Mouse (Mus musculus) right cerebral cortex, postnatal 36 days (tissue): ENCODE measurements around the gene Olfml2a.
A peak's percentile ranks its signal among the peaks of the same experiment; 100 is the strongest.

Experiments used
- DNase-seq, 2 experiments: peaks; one replicate each; pipeline ENCODE4 v3.0.0; 2022; ENCODE audit warnings: low spot score in 2 of 2, mixed read lengths in 1 of 2

Gene Olfml2a

DNA sequence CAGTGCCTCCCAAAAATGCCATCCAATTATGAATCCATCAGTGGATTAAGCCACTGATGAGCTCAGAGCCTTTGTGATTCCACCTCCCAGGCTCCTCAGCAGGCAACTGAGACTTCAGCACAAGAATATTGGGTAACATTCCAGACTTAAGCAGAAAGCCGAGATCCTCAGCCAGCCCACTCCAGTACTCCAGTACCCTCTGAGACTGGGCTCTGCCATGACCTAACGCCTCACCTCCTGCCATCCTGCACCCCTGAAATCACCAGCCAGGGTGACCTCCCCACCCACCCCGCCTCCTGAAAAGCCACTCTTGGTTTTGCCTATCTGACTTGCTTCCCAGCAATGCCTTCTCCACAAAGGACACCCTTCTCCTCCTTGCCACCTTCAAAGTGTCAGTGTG is 5.6 kb downstream of the Olfml2a start:
- DNase-seq = no peak

DNA sequence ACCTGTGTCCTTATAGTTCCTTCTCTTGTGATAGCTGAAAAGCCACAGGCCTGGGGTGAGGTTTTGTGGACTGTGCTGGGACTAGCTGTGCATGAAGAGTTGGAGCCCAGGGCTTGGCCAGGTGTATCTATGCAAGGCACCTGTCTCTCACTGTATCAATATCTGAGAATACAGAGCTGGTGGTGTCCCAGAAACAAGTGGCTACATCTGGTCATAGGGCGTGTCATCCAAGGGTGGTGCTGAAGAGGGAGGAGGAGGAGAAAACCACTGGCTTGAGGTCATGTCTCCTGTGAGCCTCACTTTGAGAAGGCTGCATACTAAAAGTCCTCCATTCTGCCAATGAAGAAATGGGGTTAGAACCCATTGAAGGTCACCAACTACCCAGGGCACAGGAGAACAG is 6.2 kb downstream of the Olfml2a start:
- no peak for DNase-seq

DNA sequence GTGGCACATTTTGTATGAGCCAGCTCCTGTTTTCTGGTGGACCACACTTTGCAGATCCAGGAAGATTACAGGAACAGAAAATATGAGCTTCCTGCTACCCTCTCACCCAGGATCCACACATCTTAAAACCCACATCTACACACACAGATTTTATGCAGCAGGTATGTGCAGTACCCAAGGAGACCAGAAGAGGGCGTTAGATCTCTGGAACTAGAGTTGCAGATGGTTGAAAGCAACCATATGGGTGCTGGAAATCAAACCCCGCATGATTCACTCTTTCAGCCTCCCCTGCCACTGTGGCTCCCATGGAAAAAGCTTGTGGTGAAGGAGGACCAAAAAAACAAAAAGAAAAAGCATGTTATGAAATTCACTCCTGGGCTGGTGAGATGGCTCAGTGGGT is 7.3 kb downstream of the Olfml2a start:
- DNase-seq = no peak

DNA sequence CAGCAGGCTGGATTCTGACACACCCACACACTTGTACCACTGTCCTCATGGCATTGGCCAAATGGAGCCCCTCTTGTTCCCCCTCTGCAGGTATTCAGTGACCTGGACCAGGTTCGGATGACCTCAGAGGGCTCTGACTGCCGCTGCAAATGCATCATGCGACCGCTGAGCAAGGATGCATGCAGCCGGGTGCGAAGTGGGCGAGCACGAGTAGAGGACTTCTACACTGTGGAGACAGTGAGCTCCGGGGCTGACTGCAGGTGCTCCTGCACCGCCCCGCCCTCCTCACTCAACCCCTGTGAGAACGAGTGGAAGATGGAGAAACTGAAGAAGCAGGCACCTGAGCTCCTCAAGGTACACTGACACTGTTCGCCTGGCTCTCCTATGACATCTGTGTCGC is 9.6 kb downstream of the Olfml2a start:
- no peak for DNase-seq

DNA sequence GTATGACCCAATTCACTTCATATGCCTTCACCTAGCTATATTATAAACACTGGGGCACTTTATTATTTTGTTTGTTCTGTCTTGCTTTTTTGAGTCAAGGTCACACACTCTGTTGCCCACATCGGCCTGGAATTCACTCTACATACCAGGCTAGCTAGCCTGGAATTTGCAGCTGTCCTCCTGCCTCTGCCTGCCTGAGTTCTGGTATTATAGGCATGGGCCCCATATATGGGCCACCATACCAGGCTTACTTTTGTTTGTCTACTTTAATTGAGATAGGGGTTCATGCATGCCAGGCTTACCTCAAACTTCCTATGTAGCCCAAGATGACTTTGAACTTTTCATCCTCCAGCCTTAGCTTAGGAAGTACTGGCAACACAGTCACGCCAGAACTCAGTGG is 10.1 kb downstream of the Olfml2a start:
- no peak for DNase-seq

DNA sequence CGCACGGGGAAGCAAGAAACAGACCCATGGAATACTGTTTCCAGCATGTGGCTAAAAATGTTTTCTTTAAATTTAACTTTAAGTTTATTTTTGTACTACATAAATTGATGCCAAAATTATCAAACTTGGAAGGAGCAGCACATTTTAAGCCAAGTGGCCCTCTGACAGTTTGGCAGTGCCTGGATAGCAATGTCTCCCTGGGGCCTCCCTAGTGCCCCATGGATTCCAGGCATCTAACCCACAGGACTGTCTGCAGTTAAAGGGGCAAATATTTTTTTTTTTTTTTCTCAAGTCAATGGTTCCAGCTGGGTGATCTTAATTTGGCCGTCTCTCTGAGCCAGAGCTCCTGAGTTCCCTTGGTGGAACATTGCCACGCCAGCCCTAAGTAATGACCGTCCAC is 11.4 kb downstream of the Olfml2a start:
- no peak for DNase-seq

DNA sequence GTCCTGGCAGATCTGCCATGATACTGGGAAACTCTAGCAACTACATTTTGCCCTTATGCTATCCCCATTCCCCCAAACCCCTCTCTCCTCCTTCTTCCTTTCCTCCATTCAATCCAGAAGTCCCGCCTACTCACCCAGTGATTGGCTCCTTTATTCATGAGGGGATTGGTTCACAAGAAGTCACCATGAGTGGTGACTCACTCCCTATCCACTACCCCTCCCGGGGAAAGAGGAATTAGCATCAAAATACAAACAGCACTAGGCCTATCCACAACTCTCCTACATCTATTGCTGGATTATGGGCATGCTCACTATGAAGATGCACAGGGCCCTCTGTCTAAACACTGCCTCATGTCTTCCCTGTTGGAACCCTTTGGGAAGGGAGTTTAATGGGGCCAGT is 12.2 kb downstream of the Olfml2a start:
- DNase-seq = no peak

DNA sequence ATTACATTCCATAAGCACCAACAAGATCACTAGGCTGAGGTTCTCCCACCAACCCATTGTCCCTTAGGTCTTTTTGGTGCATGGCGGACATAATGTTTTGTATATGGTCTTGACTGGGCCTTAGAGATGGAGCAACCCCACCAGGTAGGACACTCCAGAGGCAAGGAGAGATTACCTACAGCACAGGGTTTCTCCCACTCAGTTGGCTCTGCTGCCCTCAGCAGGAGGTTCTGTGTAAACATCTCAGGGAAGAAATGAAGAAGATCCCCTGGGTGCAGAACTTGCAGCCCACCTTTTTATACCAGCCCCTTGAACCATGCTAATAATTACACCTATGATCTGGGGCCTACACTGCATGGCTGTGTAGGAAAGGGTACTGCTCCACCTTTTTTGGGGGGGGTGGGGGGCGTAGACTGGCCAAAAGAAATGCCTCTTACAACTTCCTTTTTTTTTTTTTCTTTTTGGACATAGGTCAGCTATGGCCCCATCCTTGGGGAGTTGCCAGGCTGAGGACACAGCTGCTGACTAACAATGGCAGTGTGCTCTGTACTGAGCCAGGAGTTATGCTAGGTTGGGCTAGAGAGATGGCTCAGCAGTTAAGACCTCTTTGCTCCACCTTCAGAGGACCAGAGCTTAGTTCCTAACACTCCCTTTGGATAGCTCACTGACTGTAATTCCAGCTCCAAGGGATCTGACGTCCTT is 12.8 kb downstream of the Olfml2a start:
- no peak for DNase-seq

DNA sequence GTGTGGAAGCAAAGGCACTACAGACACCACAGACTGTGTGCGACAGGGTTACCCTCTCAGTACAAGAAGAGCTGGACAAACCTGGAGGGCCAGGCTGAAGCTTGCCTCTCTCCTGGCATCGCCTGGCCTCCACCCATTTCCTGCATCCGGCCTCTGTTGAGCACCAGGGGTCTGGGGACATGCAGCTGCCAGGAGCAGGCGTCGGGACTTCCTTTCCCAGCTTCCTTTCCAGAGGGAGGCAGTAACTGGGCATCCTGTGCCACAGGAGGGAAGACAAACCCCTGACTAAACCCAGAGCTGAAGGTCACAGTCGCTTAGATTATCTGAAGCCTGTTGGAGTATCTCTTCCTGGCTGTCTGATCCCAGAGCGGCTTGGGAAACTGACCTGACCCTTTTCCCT is 15.8 kb downstream of the Olfml2a start:
- DNase-seq = no peak

DNA sequence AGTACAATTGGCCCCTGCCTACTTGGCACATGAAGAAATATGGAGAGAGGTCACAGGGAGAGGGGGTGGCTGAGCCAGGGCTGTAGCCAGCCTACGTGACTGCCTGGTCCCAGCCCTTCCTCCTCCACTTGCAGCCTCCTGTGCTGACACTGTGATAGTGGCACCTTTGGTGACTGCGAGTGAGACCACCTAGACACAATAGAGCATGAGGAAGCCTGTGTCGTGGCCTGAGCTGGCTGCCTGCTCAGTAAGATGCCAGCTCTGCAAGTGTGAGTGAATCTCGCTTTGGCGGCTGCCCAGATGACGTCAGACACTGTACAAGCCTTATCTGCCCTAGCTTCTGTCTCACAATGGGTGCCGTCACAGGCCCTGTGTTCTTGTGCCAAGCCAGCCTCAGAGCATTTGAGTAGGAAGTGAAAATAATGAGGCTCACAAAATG is 18.5 kb downstream of the Olfml2a start:
- peak; percentile 78 for DNase-seq

DNA sequence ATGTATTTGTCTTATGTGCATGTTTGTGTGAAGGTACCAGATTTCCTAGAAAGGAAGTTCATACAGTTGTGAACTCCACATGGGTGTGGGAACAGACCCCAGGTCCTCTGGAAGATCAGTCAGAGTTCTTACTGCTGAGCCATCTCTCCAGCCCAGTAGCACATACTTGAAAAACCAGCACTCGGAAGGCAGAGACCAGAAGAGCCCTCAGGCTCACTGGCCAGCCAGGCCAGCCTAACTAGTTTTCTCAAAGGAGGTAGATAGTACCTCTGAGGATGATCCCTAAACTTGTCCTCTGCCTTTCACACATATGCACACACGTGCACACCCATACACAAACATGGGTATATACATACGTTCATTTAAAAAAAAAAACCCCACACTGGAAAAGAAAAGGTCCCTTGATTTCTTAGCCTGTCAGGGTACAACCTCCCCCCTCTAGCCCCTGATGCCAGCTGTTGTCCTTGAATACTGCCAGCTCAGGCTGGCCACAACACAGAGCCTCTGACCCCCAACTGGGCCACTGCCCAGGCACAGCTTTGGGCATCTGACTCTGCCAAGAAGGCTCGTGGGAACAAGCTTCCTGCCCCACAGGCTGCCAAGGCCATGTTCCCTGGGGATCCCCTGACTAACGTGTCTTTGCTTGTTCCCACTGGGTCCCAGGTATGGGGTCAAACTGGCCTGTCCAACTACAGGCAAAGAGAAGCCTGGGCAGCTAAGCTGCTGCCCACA is 21.5 kb downstream of the Olfml2a start:
- DNase-seq = peak; percentile 46 to 50

DNA sequence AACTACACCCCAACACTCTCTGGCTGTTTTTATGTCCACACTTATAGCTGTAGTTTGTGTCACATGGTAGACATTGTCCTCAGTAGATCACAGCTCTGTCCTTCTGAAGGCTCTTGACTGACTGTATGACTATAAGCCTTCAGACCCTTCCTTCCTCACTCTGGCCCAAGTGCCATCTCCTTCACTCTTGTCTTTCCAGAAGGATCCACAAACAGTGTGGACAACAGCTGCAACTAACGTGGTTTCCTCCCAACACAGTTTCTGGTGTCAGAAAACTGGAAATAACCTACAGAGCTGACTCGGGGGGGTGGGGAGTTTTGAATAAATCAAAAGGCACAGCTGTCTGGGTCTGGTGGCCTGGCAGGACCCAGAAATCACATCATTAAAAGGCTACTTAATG is 24.3 kb downstream of the Olfml2a start:
- no peak for DNase-seq

DNA sequence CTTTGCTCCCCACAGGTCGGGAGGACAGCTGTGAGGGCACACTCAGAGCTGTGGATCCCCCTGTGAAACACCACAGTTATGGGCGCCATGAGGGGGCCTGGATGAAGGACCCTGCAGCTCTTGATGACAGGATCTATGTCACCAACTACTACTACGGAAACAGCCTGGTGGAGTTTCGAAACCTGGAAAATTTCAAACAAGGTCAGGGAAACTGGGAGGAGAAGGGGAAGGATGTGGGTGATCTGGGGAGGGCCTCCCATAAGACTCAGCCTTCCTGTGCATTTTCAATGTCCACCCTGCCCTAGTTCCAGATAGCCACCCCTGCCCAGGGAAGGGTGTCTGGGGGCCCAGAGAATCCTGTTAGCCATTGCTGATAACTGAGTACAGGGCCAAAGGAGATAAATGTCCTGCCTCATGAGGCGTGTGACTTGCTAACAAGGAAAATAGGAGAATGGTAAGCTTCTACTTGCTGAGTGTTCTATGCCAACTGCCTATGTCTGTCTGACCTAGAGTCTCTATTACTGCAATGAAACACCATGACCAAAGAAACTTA is 26.0 kb downstream of the Olfml2a start:
- DNase-seq = no peak

DNA sequence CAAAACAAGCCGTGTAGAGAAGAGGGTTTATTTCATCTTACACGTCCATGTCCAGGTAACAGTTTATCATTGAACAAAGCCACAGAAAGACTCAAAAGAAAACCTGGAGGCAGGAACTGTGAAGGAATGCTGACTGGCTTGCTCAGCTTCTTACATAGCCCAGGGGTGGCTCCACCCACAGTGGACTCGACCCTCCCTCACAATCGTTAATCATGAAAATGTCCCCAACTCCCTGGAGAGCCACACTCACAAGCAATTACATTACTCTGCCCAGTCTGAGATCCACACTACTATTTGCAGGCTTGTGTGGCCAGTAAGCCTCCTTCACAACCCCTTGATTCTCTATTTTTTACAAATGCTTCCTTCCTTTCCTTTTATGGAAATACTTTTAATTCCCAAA is 32.4 kb downstream of the Olfml2a start:
- no peak for DNase-seq

DNA sequence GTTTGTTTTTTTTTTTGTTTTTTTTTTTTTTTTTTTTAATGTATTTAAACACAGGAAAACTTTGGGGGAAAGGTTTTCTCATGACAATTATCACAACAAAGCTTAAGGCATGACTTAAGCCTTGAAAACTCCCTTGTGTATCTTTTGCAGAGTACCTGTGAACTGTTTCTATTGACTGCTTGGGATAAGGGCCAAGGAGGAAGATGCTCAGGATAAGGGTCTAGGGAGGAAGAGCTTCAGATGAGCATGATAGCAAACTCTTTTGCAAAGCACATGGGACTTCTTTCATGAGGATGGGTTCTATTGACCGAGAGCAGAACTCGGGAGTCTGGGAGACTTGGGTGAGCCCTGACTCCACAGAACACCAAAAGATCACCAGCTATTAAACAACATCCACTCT is 37.9 kb downstream of the Olfml2a start:
- DNase-seq = no peak

DNA sequence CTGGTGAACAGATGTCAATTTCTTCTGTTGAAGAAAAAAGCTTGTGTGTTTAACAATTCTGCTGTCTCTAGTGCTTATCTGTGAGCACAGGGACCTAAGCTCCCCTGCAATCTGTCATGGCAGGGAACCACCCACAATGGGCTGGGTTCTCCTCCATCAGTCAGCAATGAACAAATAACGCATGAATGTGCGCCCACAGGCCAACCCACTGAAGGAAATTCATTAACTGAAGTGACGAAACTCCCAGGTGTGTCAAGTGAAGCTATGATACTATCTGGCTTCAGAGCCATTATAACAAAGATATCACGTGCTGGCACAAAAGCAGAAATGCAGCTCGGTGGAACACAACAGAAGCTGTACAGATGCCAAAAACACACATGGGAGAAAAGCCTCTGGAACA is 38.3 kb downstream of the Olfml2a start:
- DNase-seq = no peak

DNA sequence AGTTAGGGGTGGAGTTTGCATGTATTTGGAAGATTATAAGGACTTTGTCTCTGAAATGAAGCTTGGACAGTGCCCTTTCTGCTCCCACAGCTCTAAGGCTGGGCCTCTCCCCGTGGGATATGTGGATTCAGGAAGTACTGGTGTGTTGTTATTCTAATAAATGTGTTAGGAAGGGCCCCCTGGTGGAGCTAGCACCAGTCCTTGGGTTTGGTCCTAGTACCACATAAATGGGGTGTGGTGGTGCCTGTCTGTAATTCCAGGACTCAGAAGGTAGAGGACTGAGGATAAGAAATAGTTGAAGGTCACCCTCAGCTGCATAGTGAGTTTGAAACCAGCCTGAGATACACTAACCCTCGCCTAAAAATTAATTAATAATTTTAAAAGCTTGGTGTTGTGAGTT is 41.4 kb downstream of the Olfml2a start:
- no peak for DNase-seq

DNA sequence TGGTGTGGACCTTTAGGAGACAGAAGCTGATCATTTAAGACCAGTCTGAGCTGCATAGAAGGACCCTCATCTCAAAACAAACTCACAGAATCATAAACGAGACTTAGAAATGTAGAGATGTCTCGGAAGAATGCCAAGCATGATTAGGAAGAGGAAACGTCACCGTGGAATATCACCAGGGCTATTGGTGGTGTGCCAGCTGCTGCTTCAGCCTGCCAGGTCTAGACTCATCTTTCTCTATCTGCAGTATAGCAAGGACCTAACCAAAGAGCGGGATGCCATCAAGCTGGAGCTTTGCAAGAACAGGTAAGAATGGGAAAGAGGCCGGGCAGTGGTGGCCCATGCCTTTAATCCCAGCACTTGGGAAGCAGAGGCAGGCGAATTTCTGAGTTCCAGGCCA is 41.9 kb downstream of the Olfml2a start:
- DNase-seq = no peak

DNA sequence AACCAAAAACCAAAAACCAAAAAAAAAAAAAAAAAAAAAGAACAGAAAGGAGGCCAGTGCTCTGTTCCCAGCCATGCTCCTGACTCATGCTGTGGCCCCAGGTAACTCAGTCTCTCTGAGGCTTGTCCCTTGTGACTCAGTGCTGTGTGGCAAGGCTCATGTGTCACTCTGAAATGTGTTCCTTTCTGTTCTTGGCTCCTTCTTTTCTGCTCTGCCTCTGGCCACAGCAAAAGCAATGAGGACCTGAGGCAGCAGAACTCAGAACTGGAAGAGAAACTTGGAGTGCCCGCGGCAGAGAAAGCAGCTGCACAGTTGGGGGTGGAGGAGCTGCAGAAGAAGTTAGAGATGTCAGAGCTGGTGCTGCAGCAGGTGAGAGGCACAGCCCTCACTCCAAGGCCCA is 42.4 kb downstream of the Olfml2a start:
- DNase-seq = no peak

DNA sequence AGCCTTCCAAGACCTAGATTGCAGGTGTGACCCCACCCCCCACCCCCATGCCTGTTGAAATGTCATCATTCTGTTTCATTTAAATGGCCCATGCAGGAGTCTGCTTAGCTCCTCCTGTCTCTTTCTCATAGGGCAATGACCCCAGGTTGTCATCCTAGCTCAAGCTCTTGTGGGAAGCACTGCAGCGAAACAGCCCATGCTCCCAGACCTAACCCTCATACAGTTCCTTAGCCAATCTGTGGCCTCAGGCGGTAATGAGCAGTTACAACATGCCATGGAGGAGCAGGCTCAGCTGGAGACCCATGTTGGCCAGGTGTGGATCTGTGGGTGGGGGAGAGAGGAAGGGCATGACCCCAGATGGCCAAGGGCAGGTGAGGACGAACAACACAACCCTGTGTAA is 43.4 kb downstream of the Olfml2a start:
- DNase-seq = no peak

DNA sequence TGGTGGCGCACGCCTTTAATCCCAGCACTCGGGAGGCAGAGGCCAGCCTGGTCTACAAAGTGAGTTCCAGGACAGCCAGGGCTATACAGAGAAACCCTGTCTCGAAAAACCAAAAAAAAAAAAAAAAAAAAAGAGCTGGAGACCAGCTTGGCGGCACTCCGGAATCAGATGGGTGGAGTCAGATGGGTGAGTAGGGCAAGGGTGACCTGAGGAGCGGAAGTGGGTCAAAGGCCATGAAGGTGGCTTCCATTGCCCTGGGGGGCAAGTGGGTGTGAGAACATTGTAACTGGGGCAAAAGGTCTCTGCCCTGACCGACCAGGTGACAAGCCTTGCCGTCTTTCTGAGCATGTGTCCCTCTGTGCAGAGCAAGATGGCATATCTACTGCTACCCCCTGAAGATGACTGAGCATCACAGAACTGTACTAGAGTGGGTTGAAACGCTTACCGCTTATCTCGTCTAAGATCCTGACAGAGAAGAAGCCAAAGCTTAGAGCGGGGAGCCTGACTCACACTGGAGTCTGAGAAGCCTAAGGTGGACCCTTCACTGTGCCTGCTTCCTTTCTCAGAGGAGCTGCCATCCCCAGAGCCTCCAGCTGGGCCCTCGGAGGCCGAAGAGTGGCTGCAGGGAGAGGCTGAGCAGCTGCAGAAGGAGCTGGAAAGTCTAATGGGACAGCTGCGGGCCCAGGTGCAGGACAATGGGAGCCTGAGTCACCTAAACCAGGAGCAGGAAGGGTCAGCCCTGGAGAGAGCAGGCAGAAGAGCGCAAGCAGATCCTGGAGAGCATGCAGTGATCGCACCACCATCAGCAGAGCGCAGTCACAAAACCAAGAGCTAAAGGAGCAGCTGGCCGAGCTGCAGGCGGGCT is 44.4 kb downstream of the Olfml2a start:
- DNase-seq = no peak

DNA sequence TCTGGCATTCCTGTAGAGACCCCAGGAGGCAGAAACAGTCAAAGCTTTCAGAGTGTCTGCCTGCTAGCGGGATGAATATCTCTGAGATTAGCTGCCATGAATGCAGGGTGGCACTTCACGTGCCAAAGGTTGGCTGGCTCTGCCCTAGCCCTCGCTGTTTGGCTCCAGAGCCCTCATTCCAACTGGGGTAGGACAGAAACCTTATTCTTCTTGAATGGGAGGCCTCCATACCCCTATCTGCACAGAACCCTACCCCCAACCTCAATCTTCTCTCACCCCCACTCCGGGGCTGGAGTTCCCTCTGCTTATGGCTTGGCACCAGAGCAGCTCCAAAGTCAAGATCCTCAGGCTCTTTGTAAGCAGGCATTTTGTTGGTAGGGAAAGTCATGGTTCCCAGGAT is 46.1 kb downstream of the Olfml2a start:
- DNase-seq = no peak
